Mouse (Mus musculus): ENCODE results near the gene Sfxn5.

Gene Sfxn5

GRCm38 (mm10) chr6:85190671-85191070 lies 142.6 kb downstream of the Sfxn5 start:
- no peak for DNase-seq (ENCODE audit: low spot score in 2 of 2)

- no peak for DNase-seq (ENCODE audit: low spot score in 2 of 2)
Measured at GRCm38 (mm10) chr6:85189911-85190591, 143.2 kb downstream of the Sfxn5 start.

GRCm38 (mm10) chr6:85189361-85189760 lies 143.9 kb downstream of the Sfxn5 start:
- DNase-seq (ENCODE audit: low spot score in 2 of 2): no peak

GRCm38 (mm10) chr6:85188256-85189110 lies 144.7 kb downstream of the Sfxn5 start:
- no peak for DNase-seq (ENCODE audit: low spot score in 2 of 2)

- DNase-seq (ENCODE audit: low spot score in 2 of 2): no peak
Measured at GRCm38 (mm10) chr6:85187340-85188211, 145.6 kb downstream of the Sfxn5 start, which contains the start of gene Emx1. Gene Emx1, plus strand, starts transcription at chr6:85187438.

GRCm38 (mm10) chr6:85186744-85187059 lies 146.5 kb downstream of the Sfxn5 start:
- DNase-seq (ENCODE audit: low spot score in 2 of 2): no peak

GRCm38 (mm10) chr6:85186033-85186743 lies 147.0 kb downstream of the Sfxn5 start:
- no peak for DNase-seq (ENCODE audit: low spot score in 2 of 2)

GRCm38 (mm10) chr6:85183951-85184350 lies 149.3 kb downstream of the Sfxn5 start:
- no peak for DNase-seq (ENCODE audit: low spot score in 2 of 2)

GRCm38 (mm10) chr6:85180036-85180435 lies 153.2 kb downstream of the Sfxn5 start:
- no peak for DNase-seq (ENCODE audit: low spot score in 2 of 2)

GRCm38 (mm10) chr6:85179569-85179968 lies 153.7 kb downstream of the Sfxn5 start:
- no peak for DNase-seq (ENCODE audit: low spot score in 2 of 2)

- no peak for DNase-seq (ENCODE audit: low spot score in 2 of 2)
Measured at GRCm38 (mm10) chr6:85165440-85165921, 167.7 kb downstream of the Sfxn5 start.
